Mouse (Mus musculus) testis, adult 2 months (tissue): ENCODE measurements at regions not wholly inside any gene's neighbourhood (a gene's known extent, or its start where the extent isn't known, plus 50 kb on each side); places are given as distances from the start of the nearest gene placed in this dataset.

Source experiments
- CTCF ChIP-seq: fragments of 200-500 bp; IDR thresholded peaks from 2 replicates; pipeline ENCODE4 v1.5.1; 2012; ENCODE audit warnings: low read depth, mild to moderate bottlenecking, inconsistent platforms, low read length, moderate library complexity; ENCODE audit not compliant: control insufficient read depth, insufficient read depth, insufficient replicate concordance
- POLR2A ChIP-seq: fragments of 200-500 bp; IDR thresholded peaks from 2 replicates; pipeline ENCODE4 v1.6.1; 2012; ENCODE audit warnings: low read depth, mild to moderate bottlenecking, inconsistent platforms, low read length, moderate library complexity; ENCODE audit not compliant: control insufficient read depth

DNA sequence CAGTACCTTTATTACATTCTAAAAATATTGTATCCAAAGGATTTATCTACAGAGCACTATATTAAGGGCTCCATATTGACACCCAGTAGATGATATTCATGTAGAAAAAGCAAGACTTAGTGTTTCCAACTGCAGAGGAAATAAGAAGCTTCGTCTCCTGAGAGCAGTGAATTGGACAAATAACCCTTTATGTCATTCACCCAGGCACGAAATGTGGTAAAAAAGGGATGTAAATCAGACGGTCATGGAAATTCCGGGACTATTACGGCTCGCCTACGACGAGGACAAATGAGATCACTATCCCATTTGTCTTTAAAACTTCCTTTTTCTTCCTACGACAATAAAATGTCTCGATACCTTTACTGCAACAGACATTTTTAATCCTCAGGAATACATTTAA, 104.8 kb upstream of the E2f7 start:
- TF ChIP-seq CTCF (no peak), POLR2A (no peak)
